Mouse (Mus musculus) gastrocnemius, postnatal 36 days (tissue): ENCODE data around the gene Eci1. TPM values are rescaled to one million over a fixed set of nuclear protein-coding genes. Genes with fewer than 3 reads are reported as not detected.
"Not testable (repeated sequence)": the region's sequence is repeated elsewhere in the genome, so short reads cannot be mapped to it uniquely, and the experiment has no call there.

Source experiments
- DNase-seq, 2 experiments: peaks; one replicate each; pipeline ENCODE4 v3.0.0; 2022
- intact Hi-C: fragments of 180-260 bp; cut with DNase I; formaldehyde crosslinking; loops from one replicate; pipeline ENCODE4 v1.15.1; 2025
- long read RNA-seq, 2 experiments: library from polyadenylated mRNA; stranded (forward); transcript quantifications; one replicate each; pipeline ENCODE4 v2.0.0; 2021
- total RNA-seq, 2 experiments: library from RNA; stranded (reverse); gene quantifications; 2 replicates each; pipeline ENCODE4 v1.2.3; 2021

Gene Eci1
- total RNA-seq: 100 to 1,000 TPM; 129 to 179 TPM
- long read RNA-seq, experiment 1, transcript Eci1-207 (2 exons, 499 nt): minor isoform, 6 of 190 reads
- long read RNA-seq, experiment 1, transcript Eci1-205 (7 exons, 1,137 nt): major isoform, 167 of 190 reads
- long read RNA-seq, experiment 1, partial matches to known transcripts: 9 of 190 reads
- long read RNA-seq, experiment 1, other reads (novel, unspliced or antisense): 8 of 190 reads
- long read RNA-seq, experiment 2, transcript Eci1-205 (7 exons, 1,137 nt): major isoform, 275 of 317 reads
- long read RNA-seq, experiment 2, partial matches to known transcripts: 22 of 317 reads
- long read RNA-seq, experiment 2, other reads (novel, unspliced or antisense): 15 of 317 reads

DNA sequence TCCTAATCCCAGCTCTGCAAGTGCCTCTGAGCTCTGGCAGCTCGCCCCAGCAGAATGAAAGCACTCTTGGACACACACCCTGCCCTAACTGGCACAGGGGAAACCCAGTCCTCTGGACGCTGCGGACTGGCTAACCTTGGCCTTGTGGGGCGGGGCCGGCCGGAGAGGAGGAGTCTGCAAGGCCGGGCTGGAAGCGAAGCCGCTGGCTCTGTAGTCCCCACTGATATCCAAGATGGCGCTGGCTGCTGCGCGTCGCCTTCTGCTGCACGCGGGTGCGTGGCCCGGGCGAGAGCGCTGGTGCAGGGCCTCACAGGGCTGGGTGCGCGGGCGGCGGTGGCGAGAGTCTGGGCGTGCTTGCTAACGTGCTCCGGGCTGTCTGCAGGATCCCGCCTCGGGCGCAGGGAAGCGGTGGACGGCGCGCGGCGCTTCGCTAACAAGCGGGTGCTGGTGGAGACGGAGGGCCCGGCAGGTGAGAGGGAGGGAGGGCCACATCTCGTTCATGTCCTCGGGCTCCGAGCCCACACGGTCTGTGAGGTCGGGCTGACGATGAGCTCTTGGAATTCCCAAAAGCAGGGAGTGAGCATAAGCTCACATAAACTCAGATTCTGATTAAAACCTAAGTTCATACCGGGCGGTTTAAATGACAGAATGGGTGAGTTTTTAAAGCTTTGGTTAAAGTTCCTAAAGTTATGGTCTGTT is at the start of gene Eci1:
Eci1 (plus strand) TSS at position 171 of the 699 bp plus-strand sequence.
- DNase-seq: peak; percentile 91 to 97
- intact Hi-C loops: no loop called here

DNA sequence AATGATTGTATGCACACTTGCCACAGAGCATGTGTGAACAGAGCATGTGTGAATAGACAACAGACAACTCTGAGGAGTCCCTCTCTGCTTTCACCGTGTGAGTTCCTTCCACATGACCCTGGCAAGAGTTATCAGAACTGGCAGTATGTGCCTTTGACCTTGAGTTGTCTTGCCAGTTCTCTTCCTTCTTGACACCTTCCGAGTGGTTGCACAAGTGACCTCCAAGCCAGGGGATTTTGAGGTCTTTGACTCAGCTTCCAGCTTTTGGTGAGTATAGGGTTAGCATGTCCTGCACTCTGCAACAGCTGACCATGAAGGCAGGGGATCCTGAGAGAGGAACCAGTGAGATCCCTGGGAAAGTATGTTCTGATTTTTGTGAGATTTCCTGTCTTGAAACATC is 47.9 kb upstream of the Eci1 start:
- intact Hi-C loops: no loop called here

DNA sequence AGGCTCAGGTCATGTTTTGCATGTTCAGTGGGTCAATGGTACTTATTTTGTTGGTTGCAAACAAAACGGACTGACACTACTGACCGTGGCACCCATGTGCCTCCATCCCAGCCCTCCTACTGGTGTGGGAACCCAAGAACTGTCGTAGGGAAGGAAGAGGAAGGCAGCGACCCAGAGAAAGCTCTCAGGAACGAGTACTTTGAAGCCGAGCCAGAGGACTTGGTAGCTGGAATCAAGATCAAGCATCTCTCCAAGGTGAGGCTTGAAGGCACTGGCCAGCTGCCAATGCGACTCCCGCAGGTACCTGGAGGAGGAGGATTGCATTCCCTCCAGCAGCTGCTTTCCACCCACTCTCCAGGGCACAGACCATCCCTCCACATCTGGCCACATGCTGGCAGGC is 42.7 kb upstream of the Eci1 start:
- no peak for DNase-seq
- intact Hi-C loops: no loop called here

More for the DNA sequence above, 47.9 kb upstream of the Eci1 start:
- DNase-seq: no peak

DNA sequence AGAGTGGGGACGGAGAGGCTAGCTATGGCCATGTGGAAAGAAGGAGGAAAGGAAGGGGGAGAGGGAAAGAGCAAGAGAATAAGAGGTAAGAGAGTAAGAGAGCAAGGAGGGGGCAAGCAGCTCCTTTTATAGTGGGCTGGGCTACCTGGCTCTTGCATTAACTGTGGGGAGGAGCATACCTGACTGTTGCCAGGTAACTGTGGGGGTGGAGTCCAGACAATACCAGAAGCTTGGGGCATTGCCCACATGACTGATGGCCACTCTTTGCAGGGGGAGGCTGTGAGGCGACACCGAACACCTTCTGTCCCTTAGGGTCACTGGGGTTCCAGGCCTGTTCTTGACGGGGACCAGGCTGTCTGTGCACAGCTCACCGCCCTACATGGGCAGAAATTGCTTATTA is 37.7 kb upstream of the Eci1 start:
- intact Hi-C loops: loop anchor here (5.0 kb wide), 2 partner anchors 216 to 236 kb away; partner anchors contain the start of gene Pdpk1
- DNase-seq: no peak

DNA sequence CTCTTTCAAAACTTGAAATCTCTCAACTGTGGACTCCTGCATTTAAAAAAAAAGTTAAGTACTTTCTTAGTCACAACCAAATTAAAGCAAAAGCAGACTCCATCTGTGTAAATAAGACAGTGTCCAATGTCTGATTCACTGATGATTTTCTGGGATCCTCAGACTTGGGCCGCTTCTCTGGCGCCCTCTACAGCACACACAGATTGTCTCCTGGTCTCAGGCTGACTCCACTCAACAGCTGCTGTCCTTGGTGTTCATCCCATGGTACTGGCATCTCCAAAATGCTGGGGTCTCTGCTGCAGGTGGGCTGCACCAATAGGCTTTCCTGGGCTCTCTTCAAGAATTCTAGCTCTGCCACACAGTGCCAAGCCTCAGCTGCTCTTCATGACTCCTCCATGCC is 36.6 kb upstream of the Eci1 start:
- peak; percentile 33 to 42 for DNase-seq
- intact Hi-C loops: loop anchor here (5.0 kb wide), 2 partner anchors 218 to 238 kb away; partner anchors contain the start of gene Pdpk1

DNA sequence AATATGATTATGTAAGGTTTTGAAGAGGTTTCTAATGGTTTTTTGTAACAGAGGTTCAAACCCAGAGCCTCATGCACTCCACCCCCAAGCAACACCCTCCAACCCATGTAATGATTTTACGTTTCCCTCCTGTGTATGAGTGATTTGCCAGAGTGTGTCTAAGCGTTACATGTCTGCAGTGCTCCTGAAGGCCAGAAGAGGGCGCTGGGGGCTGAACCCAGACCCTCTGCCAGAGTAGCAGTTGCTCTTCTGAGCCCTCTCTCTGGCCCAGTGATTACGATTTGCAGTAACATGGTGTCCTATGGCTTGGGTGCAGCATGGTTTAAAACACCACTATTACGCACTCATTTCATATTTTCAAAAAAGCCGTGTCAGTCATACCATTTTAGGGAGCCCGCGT is 35.3 kb upstream of the Eci1 start:
- intact Hi-C loops: no loop called here
- no peak for DNase-seq

DNA sequence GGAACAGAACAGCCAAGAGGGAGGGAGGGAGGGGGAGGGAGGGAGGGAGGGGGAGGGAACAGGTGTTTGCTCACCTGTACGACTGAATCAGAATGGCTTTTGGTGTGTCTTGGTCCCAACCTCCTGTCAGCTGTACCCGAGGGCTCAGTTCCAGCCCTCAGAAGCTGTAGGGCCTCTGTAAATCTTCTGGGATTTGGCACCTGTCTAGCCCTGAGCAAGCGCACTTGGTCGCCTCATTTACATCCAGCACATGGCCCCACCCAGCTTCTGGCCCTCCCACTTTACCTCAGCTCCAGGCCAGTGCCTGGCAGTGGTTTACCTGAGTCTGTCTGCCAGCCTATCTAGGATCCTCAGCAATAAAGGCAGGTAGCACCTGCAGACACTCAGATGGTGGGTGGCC is 32.9 kb upstream of the Eci1 start:
- intact Hi-C loops: no loop called here
- DNase-seq: no peak

DNA sequence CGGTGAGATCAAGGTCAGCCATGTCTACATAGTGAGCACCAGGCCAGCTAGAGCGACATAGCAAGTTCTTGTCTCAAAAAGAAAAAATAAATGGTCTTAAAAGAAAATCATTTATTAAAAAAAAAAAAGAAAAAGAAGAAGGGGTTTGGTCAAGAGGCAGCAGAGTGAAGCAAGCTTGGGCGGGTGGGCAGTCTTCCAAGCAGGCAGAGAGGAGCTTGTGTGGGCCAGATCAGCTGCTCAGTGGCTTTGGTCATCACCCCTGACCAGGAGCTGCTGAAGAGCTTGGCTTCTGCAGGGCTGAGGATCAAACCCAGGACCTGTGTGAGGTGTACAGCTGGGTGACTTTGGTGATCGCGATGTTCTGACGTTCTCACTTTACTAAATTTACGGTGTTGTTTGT is 32.0 kb upstream of the Eci1 start:
- intact Hi-C loops: no loop called here
- DNase-seq: no peak

DNA sequence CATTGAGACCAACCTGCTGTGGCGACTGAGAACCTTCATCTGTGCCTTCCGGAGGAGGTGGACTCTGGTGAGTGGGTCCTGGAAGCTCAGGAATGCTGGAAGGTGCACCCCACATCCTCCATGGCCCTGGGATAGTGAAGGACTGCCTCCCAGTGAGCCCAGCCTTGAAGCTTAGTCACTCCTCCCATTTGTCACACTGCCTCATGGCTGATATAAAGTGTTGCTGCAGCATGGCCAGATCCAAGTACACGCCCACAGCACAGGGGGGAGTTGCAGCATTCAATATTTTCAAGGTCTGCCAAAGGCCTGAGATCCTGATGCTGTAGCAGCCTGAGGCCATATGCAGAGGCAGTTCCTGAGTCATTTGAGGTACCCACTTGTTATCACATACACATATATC is 24.1 kb upstream of the Eci1 start:
- DNase-seq: no peak
- intact Hi-C loops: no loop called here

DNA sequence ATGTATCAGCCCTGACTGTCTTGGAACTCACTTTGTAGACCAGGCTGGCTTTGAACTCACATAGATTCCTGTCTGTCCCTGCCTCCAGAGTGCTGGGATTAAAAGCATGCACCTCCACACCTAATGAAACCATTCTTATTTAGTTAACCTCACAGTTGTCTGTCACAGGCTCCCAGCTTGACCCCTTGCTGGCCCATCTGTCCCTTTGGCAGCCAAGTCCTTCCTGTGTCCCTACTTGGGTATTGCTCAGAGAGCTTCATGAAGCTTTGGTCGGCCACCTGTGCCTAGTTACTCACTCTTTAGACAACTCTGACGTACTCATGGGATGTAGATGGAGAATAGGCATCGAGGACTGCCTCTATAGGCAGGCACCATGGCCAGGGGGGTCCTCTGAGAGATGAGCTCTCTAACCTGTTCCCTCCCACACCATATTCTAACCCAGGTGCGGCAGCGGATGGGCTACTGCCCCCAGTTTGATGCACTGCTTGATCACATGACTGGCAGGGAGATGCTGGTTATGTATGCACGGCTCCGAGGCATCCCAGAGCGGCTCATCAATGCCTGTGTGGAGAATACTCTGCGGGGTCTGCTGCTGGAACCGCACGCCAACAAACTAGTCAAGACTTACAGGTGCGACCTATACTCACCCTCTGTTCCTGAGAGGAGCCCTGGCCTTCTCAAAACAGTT is 19.2 kb upstream of the Eci1 start:
- intact Hi-C loops: no loop called here
- DNase-seq: no peak

DNA sequence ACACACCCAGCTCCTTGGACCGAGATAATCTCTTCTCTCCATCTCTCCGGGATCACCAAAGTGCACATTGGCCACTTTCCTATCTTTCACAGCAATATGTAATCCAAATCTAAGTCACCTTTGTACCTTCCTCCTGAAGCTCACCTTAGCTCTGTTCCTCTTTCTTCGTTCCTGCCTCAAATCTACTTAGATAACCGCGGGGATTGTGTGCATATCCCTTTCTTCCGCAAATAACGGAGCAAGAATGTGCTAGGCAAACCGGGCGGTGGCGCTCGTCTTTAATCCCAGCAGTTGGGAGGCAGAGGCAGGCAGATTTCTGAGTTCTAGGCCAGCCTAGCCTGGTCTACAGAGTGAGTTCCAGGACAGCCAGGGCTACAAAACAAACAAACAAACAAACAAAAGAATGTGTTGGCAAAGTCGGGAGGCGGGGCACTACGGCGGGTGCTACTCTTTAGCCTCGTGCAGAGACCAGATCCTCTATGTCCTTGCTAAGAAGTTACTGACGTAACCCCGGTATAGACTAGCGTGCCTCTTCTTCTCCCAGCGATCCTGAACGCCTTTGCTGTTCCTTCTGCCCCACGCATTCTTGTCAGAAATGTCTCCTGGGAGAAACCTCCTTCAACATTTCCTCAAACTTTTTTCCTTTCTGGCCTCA is 12.8 kb upstream of the Eci1 start:
- no peak for DNase-seq
- intact Hi-C loops: no loop called here

DNA sequence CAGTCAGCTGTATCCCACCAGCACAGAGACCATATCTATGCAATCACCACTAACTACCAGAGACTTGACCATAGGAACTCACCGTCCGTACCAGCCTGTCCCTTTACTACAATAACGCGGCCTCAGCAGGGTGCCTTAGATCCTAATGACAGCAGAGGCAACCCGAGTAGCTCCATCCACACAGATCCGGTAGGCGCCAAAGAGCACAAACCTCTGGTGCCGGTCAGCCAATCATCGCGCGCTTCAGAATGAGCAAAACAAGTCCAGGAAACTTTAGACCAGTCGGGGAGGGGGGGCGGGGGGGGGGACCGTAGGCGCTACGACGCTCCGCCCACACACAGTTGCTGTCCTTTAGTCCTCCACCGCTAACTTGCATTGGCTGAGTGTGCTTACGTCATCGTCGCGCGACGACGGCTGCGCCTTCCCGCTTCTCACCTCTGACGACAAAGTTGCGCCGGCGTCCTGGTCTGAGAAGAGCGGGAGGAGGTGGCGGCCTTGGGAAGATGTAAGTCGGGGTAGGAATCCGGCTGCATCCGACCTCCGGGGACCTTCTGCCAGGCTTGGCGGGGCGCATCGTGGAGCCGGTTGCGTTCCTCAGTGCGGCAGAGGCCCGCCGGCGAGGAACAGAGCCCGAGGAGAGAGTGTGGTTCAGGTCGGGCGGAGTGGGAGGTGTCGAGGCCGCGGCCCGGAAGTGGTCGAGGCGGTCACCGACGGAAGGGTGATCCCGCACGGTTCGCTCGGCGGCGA is 12.0 kb upstream of the Eci1 start, which contains the start of gene Rnps1:
Rnps1 (plus strand) TSS at position 336 of the 747 bp plus-strand sequence.
- intact Hi-C loops: no loop called here

DNA sequence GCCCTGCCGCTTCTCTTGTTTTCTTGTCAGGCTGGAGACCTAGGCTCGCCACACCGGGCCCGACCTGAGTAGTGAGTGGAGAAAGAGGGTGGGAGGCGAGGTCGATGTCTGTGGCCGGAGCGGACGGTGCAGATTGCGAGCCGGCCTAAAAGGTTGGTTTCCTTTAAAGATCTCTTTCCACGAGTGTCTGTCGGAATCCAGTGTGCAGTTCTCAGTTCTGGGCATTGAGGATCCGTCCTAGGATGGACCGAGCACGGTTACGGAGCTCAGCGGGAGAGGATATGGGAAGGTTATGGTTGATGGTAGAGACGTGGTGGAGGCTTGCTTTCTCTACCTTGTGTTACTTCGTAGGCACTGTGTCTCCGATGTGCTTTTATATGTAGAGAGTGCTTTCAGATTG is 11.4 kb upstream of the Eci1 start:
- no peak for DNase-seq
- intact Hi-C loops: no loop called here

More for the DNA sequence above, 12.0 kb upstream of the Eci1 start, which contains the start of gene Rnps1:
- DNase-seq: peak; percentile 90 to 91

DNA sequence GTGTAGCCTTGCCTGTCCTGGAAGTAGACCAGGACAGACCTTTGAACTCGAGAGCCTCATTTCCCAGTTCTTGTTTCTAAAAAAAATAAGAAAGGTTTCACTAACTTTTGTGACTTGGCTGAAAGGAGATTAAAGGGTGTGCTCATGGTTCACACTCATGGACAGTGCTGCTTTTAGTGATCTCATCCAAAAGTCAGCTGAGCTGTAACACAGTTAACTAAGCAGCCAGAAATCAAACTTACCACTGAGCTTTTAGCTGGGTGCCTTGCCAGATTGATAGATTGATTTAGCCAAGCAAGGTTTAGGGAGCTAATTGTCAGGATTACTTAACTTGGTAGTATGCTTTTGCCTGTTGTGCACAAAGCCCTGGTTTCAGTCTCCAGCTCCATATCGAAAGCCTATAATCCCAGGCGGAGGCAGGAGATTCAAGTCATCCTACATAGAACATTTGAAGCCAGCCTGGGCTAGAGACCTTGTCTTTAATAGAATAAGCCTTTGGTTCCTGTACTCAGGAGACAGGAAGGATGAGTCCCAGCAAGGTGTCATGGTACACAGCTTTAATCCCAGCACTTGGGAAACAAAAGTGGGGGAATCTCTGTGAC is 10.3 kb upstream of the Eci1 start:
- DNase-seq: no peak
- intact Hi-C loops: no loop called here

DNA sequence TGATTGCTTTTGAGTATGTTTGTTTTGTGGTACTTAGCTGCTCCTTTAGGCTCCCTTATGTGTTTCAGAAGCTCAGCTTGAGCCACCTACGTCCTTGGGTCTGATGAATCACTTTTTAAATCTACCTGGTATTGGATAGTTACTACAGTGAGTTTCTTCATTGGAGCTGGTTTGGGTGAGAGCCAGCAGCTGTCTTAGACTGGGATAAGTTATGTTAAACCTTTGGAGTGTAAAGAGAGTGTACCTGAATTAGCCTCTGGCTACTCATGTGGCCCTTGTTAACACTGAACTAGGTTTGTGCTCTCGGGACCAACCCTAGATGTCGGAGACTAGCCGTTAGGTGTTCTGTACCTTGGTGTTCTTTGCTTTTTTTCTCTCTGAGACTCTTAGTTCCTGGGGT is 3.3 kb upstream of the Eci1 start:
- intact Hi-C loops: no loop called here
- no peak for DNase-seq

DNA sequence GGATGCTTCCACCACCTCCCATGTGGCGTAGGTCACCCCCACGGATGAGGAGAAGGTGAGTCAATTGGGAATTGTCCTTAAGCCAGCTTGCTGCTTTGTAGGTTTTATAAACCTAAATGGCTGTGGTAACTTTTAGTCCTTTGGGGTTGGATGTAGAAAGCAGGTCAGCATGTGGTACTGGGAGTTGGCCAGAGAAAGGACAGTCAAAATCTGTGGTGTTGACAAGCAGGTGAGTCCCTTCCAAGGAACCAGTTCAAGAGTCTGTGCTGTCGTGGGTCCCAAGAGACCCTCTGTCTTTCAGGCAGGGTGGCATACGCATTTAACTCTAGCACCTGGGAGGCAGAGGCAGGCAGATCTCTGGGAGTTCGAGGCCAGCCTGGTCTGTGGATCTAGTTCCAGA is 2.0 kb upstream of the Eci1 start:
- intact Hi-C loops: no loop called here
- DNase-seq: no peak

DNA sequence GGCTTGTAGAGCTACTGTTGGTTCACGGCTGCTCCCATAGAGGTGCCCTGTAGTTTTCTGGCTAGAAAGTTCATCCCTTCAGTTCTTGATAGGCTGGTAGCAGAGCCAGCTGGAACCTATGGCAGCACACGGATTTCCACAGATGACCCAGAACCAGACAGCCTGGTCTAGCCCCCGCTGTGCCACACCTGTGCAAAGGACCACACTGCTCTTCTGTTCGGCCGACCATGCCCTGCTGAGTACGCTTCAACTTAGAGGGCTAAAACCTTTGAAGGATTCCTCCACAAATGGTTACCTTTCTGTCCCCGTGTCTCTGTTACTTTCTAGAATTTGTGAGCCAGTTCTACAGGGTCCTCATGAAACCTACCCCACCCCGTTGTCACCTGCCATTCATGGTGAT is 1.1 kb upstream of the Eci1 start:
- DNase-seq, intact Hi-C loops: not testable (repeated sequence)

DNA sequence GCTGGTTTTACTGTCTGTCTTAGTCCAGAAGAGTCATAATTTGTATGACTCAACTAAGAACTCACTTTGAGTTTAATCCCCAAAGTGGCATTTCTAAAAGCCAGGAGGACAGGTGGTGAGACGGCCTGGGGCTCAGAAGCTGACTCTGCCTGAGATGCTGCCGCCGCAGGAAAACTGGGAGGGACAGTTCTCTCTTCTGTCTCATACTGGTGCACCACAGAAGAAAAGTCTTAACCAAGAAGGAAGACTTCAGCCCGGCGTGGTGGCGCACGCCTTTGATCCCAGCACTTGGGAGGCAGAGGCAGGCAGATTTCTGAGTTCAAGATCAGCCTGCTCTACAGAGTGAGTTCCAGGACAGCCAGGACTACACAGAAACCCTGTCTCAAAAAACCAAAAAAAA is 536 bp upstream of the Eci1 start:
- intact Hi-C loops: no loop called here
- no peak for DNase-seq

DNA sequence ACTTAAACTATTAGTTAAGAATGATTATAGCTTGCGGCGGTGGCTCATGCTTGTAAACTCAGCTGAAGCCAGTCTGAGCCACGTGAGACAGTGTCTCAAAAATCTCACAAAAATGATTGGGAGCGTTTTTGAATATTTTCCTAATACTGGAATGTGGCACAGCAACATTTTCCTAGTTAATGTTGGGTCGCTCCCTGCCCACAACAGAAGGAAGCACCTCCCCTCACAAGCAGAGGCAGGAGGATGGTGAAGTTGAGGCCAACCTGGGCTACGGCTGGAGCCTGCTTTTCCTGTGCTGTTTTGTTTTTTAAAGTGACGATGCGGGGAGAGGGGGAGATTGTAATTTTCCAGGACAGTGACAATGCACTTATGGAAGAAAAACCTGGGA is 723 bp downstream of the Eci1 start:
- intact Hi-C loops: no loop called here
- DNase-seq: no peak
